Mouse (Mus musculus): ENCODE results near the gene Pctp. TPM values are rescaled to one million over a fixed set of nuclear protein-coding genes. Genes with fewer than 3 reads are reported as not detected.

The Pctp gene
- polyA plus RNA-seq, 1 experiment from 2014 or later, result 0.87 TPM

- Histone ChIP-seq H3K27me3 (replicated peaks; ENCODE audit: control insufficient read depth, insufficient read depth, low read length) (no peaks in the 10 kb centered on the region), H3K36me3 (ENCODE audit: control insufficient read depth, insufficient read depth) (no peaks in the 10 kb centered on the region), H3K4me3 (replicated peaks; ENCODE audit: low read length) (no peak overlapping the region), H3K4me1 (replicated peaks; ENCODE audit: control insufficient read depth, insufficient read depth, low read length) (no peaks in the 10 kb centered on the region; the same call in 1 of the 2 replicates), H3K4me2 (ENCODE audit: low read length) (no peak overlapping the region), H3K27ac (ENCODE audit: low read length) (no peak overlapping the region), H3K9me3 (ENCODE audit: control insufficient read depth, low read length) (no peaks in the 10 kb centered on the region), H3K9ac (replicated peaks; ENCODE audit: low read depth, low read length) (no peak overlapping the region)
- no peak for ATAC-seq
- 44% methylated on average over 4 of the region's 4 CpGs for WGBS
Measured at GRCm38 (mm10) chr11:89970726-89971125, 32.0 kb downstream of the Pctp start.

- 75% methylated on average over 4 of the region's 4 CpGs for WGBS
- ATAC-seq, result no peak
- Histone ChIP-seq H3K4me3 (replicated peaks; ENCODE audit: low read length) (no peak overlapping the region), H3K36me3 (ENCODE audit: control insufficient read depth, insufficient read depth) (no peaks in the 10 kb centered on the region), H3K27ac (ENCODE audit: low read length) (no peak overlapping the region), H3K9me3 (ENCODE audit: control insufficient read depth, low read length) (no peaks in the 10 kb centered on the region), H3K4me1 (replicated peaks; ENCODE audit: control insufficient read depth, insufficient read depth, low read length) (no peaks in the 10 kb centered on the region; the same call in 1 of the 2 replicates), H3K4me2 (ENCODE audit: low read length) (no peak overlapping the region), H3K27me3 (replicated peaks; ENCODE audit: control insufficient read depth, insufficient read depth, low read length) (no peaks in the 10 kb centered on the region), H3K9ac (replicated peaks; ENCODE audit: low read depth, low read length) (no peak overlapping the region)
Measured at GRCm38 (mm10) chr11:89969131-89969530, 33.6 kb downstream of the Pctp start.

GRCm38 (mm10) chr11:89950691-89951270 is 51.9 kb downstream of the Pctp start:
- Histone ChIP-seq H3K4me2 (ENCODE audit: low read length) (no peak overlapping the region), H3K36me3 (ENCODE audit: control insufficient read depth, insufficient read depth) (no peaks in the 10 kb centered on the region), H3K9me3 (ENCODE audit: control insufficient read depth, low read length) (no peaks in the 10 kb centered on the region), H3K4me3 (replicated peaks; ENCODE audit: low read length) (no peak overlapping the region), H3K27ac (ENCODE audit: low read length) (no peak overlapping the region), H3K27me3 (replicated peaks; ENCODE audit: control insufficient read depth, insufficient read depth, low read length) (no peaks in the 10 kb centered on the region), H3K9ac (replicated peaks; ENCODE audit: low read depth, low read length) (no peak overlapping the region), H3K4me1 (replicated peaks; ENCODE audit: control insufficient read depth, insufficient read depth, low read length) (no peaks in the 10 kb centered on the region)
- WGBS, result 89% methylated on average over 3 of the region's 3 CpGs
- no peak for ATAC-seq

DNA sequence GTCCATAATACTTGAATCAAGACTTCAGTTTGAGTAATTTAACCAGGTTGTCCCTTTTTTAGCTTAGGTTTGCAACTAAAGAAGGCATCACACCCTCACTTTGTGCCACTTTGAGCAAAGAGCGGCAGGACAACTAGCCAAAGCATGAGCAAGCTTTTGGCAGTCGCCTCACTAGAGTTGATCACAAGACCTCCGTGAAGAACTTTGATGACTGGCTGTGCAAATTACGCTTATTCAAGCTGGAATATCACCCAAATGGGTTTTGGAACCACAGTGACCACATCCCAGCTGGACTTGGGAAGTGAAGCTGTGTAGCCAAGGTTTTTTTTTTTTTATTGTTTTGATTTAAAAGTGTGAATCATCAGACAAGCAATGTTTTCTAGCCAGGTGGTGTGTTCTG is 54.9 kb downstream of the Pctp start:
- no peaks in the 10 kb centered on the region for H3K27me3 ChIP-seq (replicated peaks; ENCODE audit: control insufficient read depth, insufficient read depth, low read length)
- no peaks in the 10 kb centered on the region for H3K9me3 ChIP-seq (ENCODE audit: control insufficient read depth, low read length)
- no peaks in the 10 kb centered on the region for H3K4me1 ChIP-seq (replicated peaks; ENCODE audit: control insufficient read depth, insufficient read depth, low read length)
- H3K9ac ChIP-seq (replicated peaks; ENCODE audit: low read depth, low read length), result no peak overlapping the region
- no peak overlapping the region for H3K4me2 ChIP-seq (ENCODE audit: low read length)
- no peaks in the 10 kb centered on the region for H3K36me3 ChIP-seq (ENCODE audit: control insufficient read depth, insufficient read depth)
- 85% methylated on average over 4 of the region's 4 CpGs for WGBS
- ATAC-seq, result no peak
- no peak overlapping the region for H3K4me3 ChIP-seq (replicated peaks; ENCODE audit: low read length)
- no peak overlapping the region for H3K27ac ChIP-seq (ENCODE audit: low read length)

- peak; percentile 47; the same call in 1 of the 2 replicates for ATAC-seq
- WGBS, result 81% methylated on average over 8 of the region's 8 CpGs
Measured at GRCm38 (mm10) chr11:89945159-89945558, 57.5 kb downstream of the Pctp start.

GRCm38 (mm10) chr11:89937241-89937640 is 65.5 kb downstream of the Pctp start:
- Histone ChIP-seq H3K4me2 (ENCODE audit: low read length) (no peak overlapping the region), H3K4me1 (replicated peaks; ENCODE audit: control insufficient read depth, insufficient read depth, low read length) (peaks cover 8% of the 10 kb centered on the region), H3K9me3 (ENCODE audit: control insufficient read depth, low read length) (no peaks in the 10 kb centered on the region), H3K27me3 (replicated peaks; ENCODE audit: control insufficient read depth, insufficient read depth, low read length) (peaks cover 2% of the 10 kb centered on the region; the same call in 1 of the 2 replicates), H3K36me3 (ENCODE audit: control insufficient read depth, insufficient read depth) (no peaks in the 10 kb centered on the region), H3K27ac (ENCODE audit: low read length) (no peak overlapping the region), H3K9ac (replicated peaks; ENCODE audit: low read depth, low read length) (no peak overlapping the region), H3K4me3 (replicated peaks; ENCODE audit: low read length) (no peak overlapping the region)
- WGBS, result 27% methylated on average over 7 of the region's 7 CpGs
- ATAC-seq, result no peak

More at GRCm38 (mm10) chr11:89945159-89945558, 57.5 kb downstream of the Pctp start:
- Histone ChIP-seq H3K27me3 (replicated peaks; ENCODE audit: control insufficient read depth, insufficient read depth, low read length) (peaks cover 2% of the 10 kb centered on the region; the same call in 1 of the 2 replicates), H3K4me2 (ENCODE audit: low read length) (no peak overlapping the region), H3K36me3 (ENCODE audit: control insufficient read depth, insufficient read depth) (no peaks in the 10 kb centered on the region), H3K27ac (ENCODE audit: low read length) (no peak overlapping the region), H3K9ac (replicated peaks; ENCODE audit: low read depth, low read length) (no peak overlapping the region), H3K4me1 (replicated peaks; ENCODE audit: control insufficient read depth, insufficient read depth, low read length) (no peaks in the 10 kb centered on the region), H3K4me3 (replicated peaks; ENCODE audit: low read length) (no peak overlapping the region), H3K9me3 (ENCODE audit: control insufficient read depth, low read length) (no peaks in the 10 kb centered on the region)

Other genes with a start within 250 kb of the Pctp start
- 3.1 and 5.2 TPM in 2 replicates for gene Ankfn1, start 225.2 kb downstream of the Pctp start, polyA plus RNA-seq (2015; fragmentation: Nextera tagmentation; extraction: Ambion mirVana)
- gene Tmem100, start 27.5 kb upstream of the Pctp start, polyA plus RNA-seq (2015; fragmentation: Nextera tagmentation; extraction: Ambion mirVana), result 5.0 and 6.7 TPM in 2 replicates
- gene Gm45716, start 184.8 kb upstream of the Pctp start, polyA plus RNA-seq (2015; fragmentation: Nextera tagmentation; extraction: Ambion mirVana), result 17.5 and 18.0 TPM in 2 replicates
- gene Mmd, start 246.6 kb upstream of the Pctp start, polyA plus RNA-seq (2015; fragmentation: Nextera tagmentation; extraction: Ambion mirVana), result 104 and 107 TPM in 2 replicates